Mouse (Mus musculus): Measurements from ENCODE around the gene Prss46.
"Not testable (repeated sequence)": the region's sequence is repeated elsewhere in the genome, so short reads cannot be mapped to it uniquely, and the experiment has no call there.

The Prss46 gene

GRCm38 (mm10) chr9:110844206-110844605 is at the start of gene Prss46:
TSS of gene Prss46 (plus strand) at chr9:110844506.
- in situ Hi-C loops (cut with MseI, MboI), result no loop called here

GRCm38 (mm10) chr9:110797013-110797412 is 47.3 kb upstream of the Prss46 start:
- in situ Hi-C loops (cut with MseI, MboI), result no loop called here

- in situ Hi-C loops (cut with MseI, MboI), result no loop called here
These were observed 46.4 kb upstream of the Prss46 start, which contains the start of gene Prss42 for GRCm38 (mm10) chr9:110797866-110798265. TSS of gene Prss42 (plus strand) at chr9:110798166.

GRCm38 (mm10) chr9:110800834-110801479 is 43.3 kb upstream of the Prss46 start:
- in situ Hi-C loops (cut with MseI, MboI), result no loop called here

- in situ Hi-C loops (cut with MseI, MboI), result no loop called here
These were observed 41.0 kb upstream of the Prss46 start for GRCm38 (mm10) chr9:110803294-110803693.

- in situ Hi-C loops (cut with MseI, MboI), result no loop called here
These were observed 34.3 kb upstream of the Prss46 start for GRCm38 (mm10) chr9:110810051-110810450.

GRCm38 (mm10) chr9:110813789-110814188 is 30.5 kb upstream of the Prss46 start, which contains the start of gene Prss44:
TSS of gene Prss44 (plus strand) at chr9:110813994.
- in situ Hi-C loops (cut with MseI, MboI), result no loop called here

GRCm38 (mm10) chr9:110820546-110820945 is 23.8 kb upstream of the Prss46 start:
- in situ Hi-C loops (cut with MseI, MboI), result not testable (repeated sequence)

- in situ Hi-C loops (cut with MseI, MboI), result no loop called here
These were observed 22.9 kb upstream of the Prss46 start for GRCm38 (mm10) chr9:110821436-110821835.

GRCm38 (mm10) chr9:110825426-110825825 is 18.9 kb upstream of the Prss46 start:
- in situ Hi-C loops (cut with MseI, MboI), result no loop called here

- in situ Hi-C loops (cut with MseI, MboI), result no loop called here
These were observed 18.5 kb upstream of the Prss46 start for GRCm38 (mm10) chr9:110825832-110826231.

GRCm38 (mm10) chr9:110826390-110826789 is 17.9 kb upstream of the Prss46 start, which contains the start of gene Prss43:
TSS of gene Prss43 (plus strand) at chr9:110826690.
- in situ Hi-C loops (cut with MseI, MboI), result no loop called here

- in situ Hi-C loops (cut with MseI, MboI), result no loop called here
These were observed 11.3 kb upstream of the Prss46 start for GRCm38 (mm10) chr9:110833021-110833420.

- in situ Hi-C loops (cut with MseI, MboI), result no loop called here
These were observed 9.9 kb upstream of the Prss46 start, which contains the start of gene Prss45 for GRCm38 (mm10) chr9:110834411-110834810. TSS of gene Prss45 (plus strand) at chr9:110834588.

- in situ Hi-C loops (cut with MseI, MboI), result no loop called here
These were observed 9.3 kb upstream of the Prss46 start for GRCm38 (mm10) chr9:110834961-110835360.

GRCm38 (mm10) chr9:110836112-110836511 is 8.2 kb upstream of the Prss46 start:
- in situ Hi-C loops (cut with MseI, MboI), result no loop called here

GRCm38 (mm10) chr9:110840905-110841304 is 3.4 kb upstream of the Prss46 start:
- in situ Hi-C loops (cut with MseI, MboI), result no loop called here

- in situ Hi-C loops (cut with MseI, MboI), result no loop called here
These were observed 2.9 kb upstream of the Prss46 start for GRCm38 (mm10) chr9:110841438-110841837.

GRCm38 (mm10) chr9:110849162-110849561 is 4.9 kb downstream of the Prss46 start:
- in situ Hi-C loops (cut with MseI, MboI), result no loop called here

GRCm38 (mm10) chr9:110855903-110856302 is 11.6 kb downstream of the Prss46 start:
- in situ Hi-C loops (cut with MseI, MboI), result no loop called here

- in situ Hi-C loops (cut with MseI, MboI), result no loop called here
These were observed 12.6 kb downstream of the Prss46 start for GRCm38 (mm10) chr9:110856920-110857319.

- in situ Hi-C loops (cut with MseI, MboI), result no loop called here
These were observed 13.6 kb downstream of the Prss46 start, which contains the start of gene Prss50 for GRCm38 (mm10) chr9:110857781-110858472. TSS of gene Prss50 (plus strand) at chr9:110857967.

GRCm38 (mm10) chr9:110858523-110858922 is 14.2 kb downstream of the Prss46 start:
- in situ Hi-C loops (cut with MseI, MboI), result no loop called here
